Mouse (Mus musculus) olfactory bulb, adult 2 months (tissue): ENCODE results near the gene Dhx37.

Experiments used
- CTCF ChIP-seq: fragments of 200-500 bp; IDR thresholded peaks from 2 replicates; pipeline ENCODE4 v1.5.1; 2012; ENCODE audit warnings: low read depth, mild to moderate bottlenecking, low read length, moderate library complexity; ENCODE audit not compliant: insufficient read depth
- POLR2A ChIP-seq: fragments of 200-500 bp; IDR thresholded peaks from 2 replicates; pipeline ENCODE4 v1.6.1; 2012; ENCODE audit warnings: mild to moderate bottlenecking, low read depth, low read length, moderate library complexity; ENCODE audit not compliant: insufficient read depth

DNA sequence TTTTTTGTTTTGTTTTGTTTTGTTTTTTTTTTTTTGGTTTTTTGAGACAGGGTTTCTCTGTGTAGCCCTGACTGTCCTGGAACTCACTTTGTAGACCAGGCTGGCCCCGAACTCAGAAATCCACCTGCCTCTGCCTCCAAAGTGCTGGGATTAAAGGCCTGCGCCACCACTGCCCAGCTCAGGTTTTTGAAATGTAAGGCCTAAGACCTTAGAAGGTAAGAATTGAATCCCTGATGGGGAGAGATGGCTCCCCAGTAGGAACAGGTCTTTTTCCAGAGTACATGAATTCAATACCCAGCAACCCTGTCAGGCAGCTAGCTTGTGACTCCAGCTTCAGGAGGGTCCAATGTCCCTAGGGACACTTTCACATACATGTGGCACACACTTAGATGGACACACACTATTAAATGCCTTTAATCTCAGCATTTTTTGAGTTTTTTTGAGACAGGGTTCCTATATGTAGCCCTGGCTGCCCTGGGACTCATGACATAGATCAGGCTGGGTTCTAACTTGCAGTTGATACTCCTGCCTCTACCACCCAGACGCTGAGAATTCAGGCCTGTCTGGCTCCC, 42.9 kb downstream of the Dhx37 start:
- TF ChIP-seq CTCF, result no peak
- TF ChIP-seq POLR2A, result no peak
